Mouse (Mus musculus): ENCODE results near the gene Tgm4. TPM values are rescaled to one million over a fixed set of nuclear protein-coding genes. Genes with fewer than 3 reads are reported as not detected.

Tgm4 gene
- polyA plus RNA-seq, 1 experiment = 0.08 TPM

- Histone ChIP-seq H3K27ac (ENCODE audit: insufficient read depth, low read length) (no peak overlapping the region), H3K36me3 (ENCODE audit: control insufficient read depth, insufficient read depth, low read length) (peaks cover 6% of the 10 kb centered on the region), H3K27me3 (ENCODE audit: control insufficient read depth, insufficient read depth, low read length) (no peaks in the 10 kb centered on the region), H3K4me1 (ENCODE audit: control insufficient read depth, insufficient read depth, insufficient read length) (no peaks in the 10 kb centered on the region), H3K4me3 (ENCODE audit: extremely low read depth, insufficient read depth, insufficient read length) (no peak overlapping the region)
- DNase-seq (ENCODE audit: low read depth in 1 of 2, low spot score in 2 of 2) = no peak
- TF ChIP-seq POLR2A (IDR thresholded peaks at IDR 0.05; ENCODE audit: low read depth, low read length) (no peak), CTCF (IDR thresholded peaks at IDR 0.05; ENCODE audit: extremely low read depth, insufficient read depth, insufficient read length, insufficient replicate concordance) (no peak)
Observed at GRCm38 (mm10) chr9:123103425-123103824, 68.9 kb downstream of the Tgm4 start.

- no peak overlapping the region for H3K4me3 ChIP-seq (ENCODE audit: extremely low read depth, insufficient read depth, insufficient read length)
- peaks cover 4% of the 10 kb centered on the region; the same call in 1 of the 2 replicates for H3K36me3 ChIP-seq (ENCODE audit: control insufficient read depth, insufficient read depth, low read length)
- no peak for DNase-seq (ENCODE audit: low read depth in 1 of 2, low spot score in 2 of 2)
- H3K4me1 ChIP-seq (ENCODE audit: control insufficient read depth, insufficient read depth, insufficient read length) = no peaks in the 10 kb centered on the region
- no peak overlapping the region for H3K27ac ChIP-seq (ENCODE audit: insufficient read depth, low read length)
- H3K27me3 ChIP-seq (ENCODE audit: control insufficient read depth, insufficient read depth, low read length) = no peaks in the 10 kb centered on the region
- TF ChIP-seq POLR2A (IDR thresholded peaks at IDR 0.05; ENCODE audit: low read depth, low read length) (no peak), CTCF (IDR thresholded peaks at IDR 0.05; ENCODE audit: extremely low read depth, insufficient read depth, insufficient read length, insufficient replicate concordance) (no peak)
Observed at GRCm38 (mm10) chr9:123104362-123104761, 69.8 kb downstream of the Tgm4 start.

GRCm38 (mm10) chr9:123107186-123107585, 72.7 kb downstream of the Tgm4 start:
- no peak for DNase-seq (ENCODE audit: low read depth in 1 of 2, low spot score in 2 of 2)
- no peaks in the 10 kb centered on the region for H3K36me3 ChIP-seq (ENCODE audit: control insufficient read depth, insufficient read depth, low read length)
- TF ChIP-seq CTCF (IDR thresholded peaks at IDR 0.05; ENCODE audit: extremely low read depth, insufficient read depth, insufficient read length, insufficient replicate concordance) (no peak), POLR2A (IDR thresholded peaks at IDR 0.05; ENCODE audit: low read depth, low read length) (no peak)
- WGBS = 90% methylated on average over 4 of the region's 4 CpGs
- no peaks in the 10 kb centered on the region for H3K27me3 ChIP-seq (ENCODE audit: control insufficient read depth, insufficient read depth, low read length)
- H3K4me3 ChIP-seq (ENCODE audit: extremely low read depth, insufficient read depth, insufficient read length) = no peak overlapping the region
- no peak overlapping the region for H3K27ac ChIP-seq (ENCODE audit: insufficient read depth, low read length)
- H3K4me1 ChIP-seq (ENCODE audit: control insufficient read depth, insufficient read depth, insufficient read length) = peaks cover 2% of the 10 kb centered on the region; the same call in 1 of the 2 replicates

GRCm38 (mm10) chr9:123109188-123109587, 74.7 kb downstream of the Tgm4 start:
- Histone ChIP-seq H3K27me3 (ENCODE audit: control insufficient read depth, insufficient read depth, low read length) (no peaks in the 10 kb centered on the region), H3K36me3 (ENCODE audit: control insufficient read depth, insufficient read depth, low read length) (no peaks in the 10 kb centered on the region), H3K27ac (ENCODE audit: insufficient read depth, low read length) (no peak overlapping the region), H3K4me3 (ENCODE audit: extremely low read depth, insufficient read depth, insufficient read length) (no peak overlapping the region), H3K4me1 (ENCODE audit: control insufficient read depth, insufficient read depth, insufficient read length) (peaks cover 8% of the 10 kb centered on the region)
- DNase-seq (ENCODE audit: low read depth in 1 of 2, low spot score in 2 of 2) = no peak
- TF ChIP-seq POLR2A (IDR thresholded peaks at IDR 0.05; ENCODE audit: low read depth, low read length) (no peak), CTCF (IDR thresholded peaks at IDR 0.05; ENCODE audit: extremely low read depth, insufficient read depth, insufficient read length, insufficient replicate concordance) (no peak)
- 93% methylated on average over 7 of the region's 7 CpGs for WGBS

- H3K27ac ChIP-seq (ENCODE audit: insufficient read depth, low read length) = no peak overlapping the region
- H3K36me3 ChIP-seq (ENCODE audit: control insufficient read depth, insufficient read depth, low read length) = 0 out of 2 replicates have a peak, but pooled peaks cover 1% of the 10 kb centered on the region
- 44% methylated on average over 8 of the region's 8 CpGs for WGBS
- no peak for TF ChIP-seq CTCF (IDR thresholded peaks at IDR 0.05; ENCODE audit: extremely low read depth, insufficient read depth, insufficient read length, insufficient replicate concordance)
- no peak for TF ChIP-seq POLR2A (IDR thresholded peaks at IDR 0.05; ENCODE audit: low read depth, low read length)
- DNase-seq (ENCODE audit: low read depth in 1 of 2, low spot score in 2 of 2) = no peak
- peaks cover 8% of the 10 kb centered on the region for H3K4me1 ChIP-seq (ENCODE audit: control insufficient read depth, insufficient read depth, insufficient read length)
- no peaks in the 10 kb centered on the region for H3K27me3 ChIP-seq (ENCODE audit: control insufficient read depth, insufficient read depth, low read length)
- H3K4me3 ChIP-seq (ENCODE audit: extremely low read depth, insufficient read depth, insufficient read length) = no peak overlapping the region
Observed at GRCm38 (mm10) chr9:123111751-123112221, 77.3 kb downstream of the Tgm4 start.

- TF ChIP-seq CTCF (IDR thresholded peaks at IDR 0.05; ENCODE audit: extremely low read depth, insufficient read depth, insufficient read length, insufficient replicate concordance) (no peak), POLR2A (IDR thresholded peaks at IDR 0.05; ENCODE audit: low read depth, low read length) (peak; percentile 75)
- Histone ChIP-seq H3K4me1 (ENCODE audit: control insufficient read depth, insufficient read depth, insufficient read length) (peaks cover 8% of the 10 kb centered on the region), H3K4me3 (ENCODE audit: extremely low read depth, insufficient read depth, insufficient read length) (peak within 1 kb of the TSS; percentile 95), H3K27me3 (ENCODE audit: control insufficient read depth, insufficient read depth, low read length) (no peaks in the 10 kb centered on the region), H3K36me3 (ENCODE audit: control insufficient read depth, insufficient read depth, low read length) (0 out of 2 replicates have a peak, but pooled peaks cover 1% of the 10 kb centered on the region), H3K27ac (ENCODE audit: insufficient read depth, low read length) (peak within 1 kb of the TSS; percentile 78)
- DNase-seq (ENCODE audit: low read depth in 1 of 2, low spot score in 2 of 2) = peak; percentile 65 to 74
- WGBS = under 1% methylated on average over 78 of the region's 79 CpGs
Observed at GRCm38 (mm10) chr9:123112805-123113521, 78.4 kb downstream of the Tgm4 start, which contains the start of the genes Zdhhc3 and Exosc7. Zdhhc3 (minus strand) TSS chr9:123113205. Exosc7 (plus strand) TSS chr9:123113215.

GRCm38 (mm10) chr9:123113931-123114330, 79.4 kb downstream of the Tgm4 start:
- Histone ChIP-seq H3K4me1 (ENCODE audit: control insufficient read depth, insufficient read depth, insufficient read length) (peaks cover 8% of the 10 kb centered on the region), H3K4me3 (ENCODE audit: extremely low read depth, insufficient read depth, insufficient read length) (peak overlapping the region; percentile 95; the same call in 1 of the 2 replicates), H3K36me3 (ENCODE audit: control insufficient read depth, insufficient read depth, low read length) (peaks cover 3% of the 10 kb centered on the region; the same call in 1 of the 2 replicates), H3K27ac (ENCODE audit: insufficient read depth, low read length) (no peak overlapping the region), H3K27me3 (ENCODE audit: control insufficient read depth, insufficient read depth, low read length) (no peaks in the 10 kb centered on the region)
- 57% methylated on average over 6 of the region's 6 CpGs for WGBS
- no peak for TF ChIP-seq CTCF (IDR thresholded peaks at IDR 0.05; ENCODE audit: extremely low read depth, insufficient read depth, insufficient read length, insufficient replicate concordance)
- no peak for TF ChIP-seq POLR2A (IDR thresholded peaks at IDR 0.05; ENCODE audit: low read depth, low read length)
- no peak for DNase-seq (ENCODE audit: low read depth in 1 of 2, low spot score in 2 of 2)

Measured in spleen, adult 2 months (tissue).